In the genomic region with DNA sequence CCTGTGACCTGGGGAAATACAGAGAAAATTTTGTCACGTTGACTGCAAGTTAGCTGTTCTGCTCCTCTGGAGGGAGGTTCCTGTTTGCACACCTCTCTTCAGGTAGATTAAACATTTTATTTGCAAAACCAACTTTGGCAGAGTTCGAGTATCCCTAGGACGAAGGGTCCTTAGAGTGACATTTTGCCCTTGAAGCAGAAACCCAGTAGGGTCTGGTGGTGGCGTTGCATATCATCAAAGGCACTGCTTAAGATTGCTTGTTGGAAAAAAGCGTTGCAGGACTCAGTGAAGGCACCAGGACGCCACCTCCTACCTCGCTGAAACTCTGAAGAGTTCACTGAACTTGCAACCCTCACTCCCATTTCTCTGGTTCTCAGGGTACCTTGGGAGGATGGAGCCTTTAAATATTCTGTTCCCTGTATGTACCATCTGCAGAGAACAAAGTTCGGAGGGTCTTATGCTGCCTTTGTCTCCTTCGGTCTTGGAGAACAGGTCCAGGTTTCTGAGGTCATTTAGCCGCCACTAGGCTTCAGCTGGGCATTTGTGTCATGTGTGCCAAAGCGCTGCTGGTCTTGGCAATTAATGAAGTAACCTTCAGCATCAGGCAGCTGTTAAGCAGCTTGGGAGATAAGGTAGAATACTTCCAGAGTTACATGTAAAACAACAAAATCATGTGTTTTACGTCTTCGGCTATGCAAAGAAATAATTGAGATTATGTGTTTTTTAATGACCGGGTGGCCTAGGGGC, we compare ENCODE assay signal across 8 mouse cellular contexts.
A peak's percentile ranks its signal among the peaks of the same experiment; 100 is the strongest.
DNase-seq lines count a peak whose midpoint lies in the region; ATAC-seq and TF ChIP-seq lines count a peak whose summit lies in the region.

No protein-coding gene starts in this region.

- no peak for ATAC-seq in hindbrain, embryonic 16.5 days
- ATAC-seq in midbrain, postnatal 0 days (ENCODE audit: low FRiP score), result no peak
- ATAC-seq in cerebellum, adult (ENCODE audit: insufficient number of reproducible peaks, low FRiP score, low TSS enrichment), result no peak

- H3K27me3 ChIP-seq in heart, adult 2 months (ENCODE audit: control insufficient read depth, insufficient read depth, low read length), result no peaks in the 10 kb centered on the region
- H3K27me3 ChIP-seq in hindbrain, embryonic 16.5 days (replicated peaks; ENCODE audit: control insufficient read depth, insufficient read depth, low read length), result no peaks in the 10 kb centered on the region
- no peaks in the 10 kb centered on the region for H3K27me3 ChIP-seq in midbrain, postnatal 0 days (ENCODE audit: insufficient read depth, low read length)

- H3K9ac ChIP-seq in heart, adult 2 months (ENCODE audit: low read depth, low read length), result peak overlapping the region; percentile 68
- peak overlapping the region; percentile 82 for H3K9ac ChIP-seq in hindbrain, embryonic 16.5 days (ENCODE audit: low read depth, low read length)
- peak overlapping the region; percentile 68 for H3K9ac ChIP-seq in midbrain, postnatal 0 days (replicated peaks; ENCODE audit: low read length, poor library complexity, severe bottlenecking)

- H3K9me3 ChIP-seq in hindbrain, embryonic 16.5 days (ENCODE audit: control insufficient read depth, low read length), result no peaks in the 10 kb centered on the region
- H3K9me3 ChIP-seq in midbrain, postnatal 0 days (ENCODE audit: low read length), result no peaks in the 10 kb centered on the region

- no peak for TF ChIP-seq CTCF in heart, adult 2 months (IDR thresholded peaks at IDR 0.05)
- TF ChIP-seq CTCF in bone marrow macrophage, adult 2 months (IDR thresholded peaks at IDR 0.05; ENCODE audit: low read depth, low read length), result no peak
- TF ChIP-seq CTCF in midbrain, postnatal 0 days (IDR thresholded peaks at IDR 0.05), result no peak

- H3K4me1 ChIP-seq in heart, adult 2 months (ENCODE audit: control insufficient read depth, insufficient read depth, low read length), result peaks cover 4% of the 10 kb centered on the region; the same call in 1 of the 2 replicates
- H3K4me1 ChIP-seq in bone marrow macrophage, adult 2 months (ENCODE audit: control insufficient read depth, insufficient read depth, low read length), result no peaks in the 10 kb centered on the region
- peaks cover 23% of the 10 kb centered on the region for H3K4me1 ChIP-seq in hindbrain, embryonic 16.5 days (ENCODE audit: control insufficient read depth, insufficient read depth, low read depth, low read length)
- H3K4me1 ChIP-seq in midbrain, postnatal 0 days (ENCODE audit: insufficient read depth, low read length), result peaks cover 10% of the 10 kb centered on the region; the same call in 1 of the 2 replicates

- no peak for TF ChIP-seq POLR2A in heart, adult 2 months (IDR thresholded peaks at IDR 0.05; ENCODE audit: insufficient read depth, low read depth, low read length)
- TF ChIP-seq POLR2A in bone marrow macrophage, adult 2 months (IDR thresholded peaks at IDR 0.05; ENCODE audit: borderline replicate concordance, low read depth, low read length), result no peak

- intact Hi-C loops in heart, adult 2 months (cut with DNase I), result loop anchor here (1.0 kb wide), 1 partner anchor 82 kb away; no protein-coding TSS in a partner anchor
- intact Hi-C loops in left cerebral cortex, postnatal 10 days (cut with DNase I), result loop anchor here (5.0 to 10.0 kb wide), 2 partner anchors 82 to 289 kb away; no protein-coding TSS in a partner anchor

- no peaks in the 10 kb centered on the region for H3K36me3 ChIP-seq in heart, adult 2 months (ENCODE audit: control insufficient read depth, insufficient read depth, low read length)
- no peaks in the 10 kb centered on the region for H3K36me3 ChIP-seq in hindbrain, embryonic 16.5 days (ENCODE audit: control insufficient read depth, insufficient read depth, low read length)
- H3K36me3 ChIP-seq in midbrain, postnatal 0 days (ENCODE audit: insufficient read depth, low read length), result no peaks in the 10 kb centered on the region

- WGBS in heart, adult 2 months, result 39% methylated on average over 14 of the region's 14 CpGs
- WGBS in hindbrain, embryonic 16.5 days, result 46% methylated on average over 14 of the region's 14 CpGs
- WGBS in midbrain, postnatal 0 days, result 42% methylated on average over 14 of the region's 14 CpGs

- DNase-seq in heart, adult 2 months, result no peak
- no peak for DNase-seq in heart, adult 18-20 months
- no peak for DNase-seq in midbrain, postnatal 0 days (ENCODE audit: low spot score)
- no peak for DNase-seq in adrenal gland, postnatal 10 days
- DNase-seq in left cerebral cortex, postnatal 10 days (ENCODE audit: extremely low spot score in 1 of 2, low spot score in 2 of 2), result no peak

- H3K4me2 ChIP-seq in hindbrain, embryonic 16.5 days (ENCODE audit: low read length), result peak overlapping the region; percentile 93
- peak overlapping the region; percentile 98 for H3K4me2 ChIP-seq in midbrain, postnatal 0 days (ENCODE audit: low read depth, low read length, poor library complexity, severe bottlenecking)

- H3K79me2 ChIP-seq in heart, adult 2 months (replicated peaks; ENCODE audit: control insufficient read depth, insufficient read depth, low read length), result no peaks in the 10 kb centered on the region; the same call in 1 of the 2 replicates

- peak overlapping the region; percentile 79 for H3K4me3 ChIP-seq in heart, adult 2 months
- peak overlapping the region; percentile 79; the same call in 1 of the 2 replicates for H3K4me3 ChIP-seq in bone marrow macrophage, adult 2 months (ENCODE audit: insufficient read depth, low read length)
- peak overlapping the region; percentile 63 for H3K4me3 ChIP-seq in hindbrain, embryonic 16.5 days (ENCODE audit: low read length)
- peak overlapping the region; percentile 78 for H3K4me3 ChIP-seq in midbrain, postnatal 0 days (ENCODE audit: low read depth, low read length)

- no peak for TF ChIP-seq EP300 in heart, adult 2 months (IDR thresholded peaks at IDR 0.05; ENCODE audit: insufficient read depth, low read depth, low read length)

- H3K27ac ChIP-seq in heart, adult 2 months, result peak overlapping the region; percentile 66
- no peak overlapping the region for H3K27ac ChIP-seq in bone marrow macrophage, adult 2 months (ENCODE audit: insufficient read depth, low read depth, low read length)
- H3K27ac ChIP-seq in hindbrain, embryonic 16.5 days (ENCODE audit: low read depth, low read length), result no peak overlapping the region
- H3K27ac ChIP-seq in midbrain, postnatal 0 days (ENCODE audit: low read depth, low read length), result no peak overlapping the region
